Mouse (Mus musculus): Measurements from ENCODE around the gene Zfp367.

Zfp367 gene

GRCm38 (mm10) chr13:64091006-64091405, 62.0 kb downstream of the Zfp367 start:
- DNase-seq (ENCODE audit: low spot score in 2 of 2), result no peak

- DNase-seq (ENCODE audit: low spot score in 2 of 2), result no peak
Observed at GRCm38 (mm10) chr13:64090278-64090677, 62.7 kb downstream of the Zfp367 start.

GRCm38 (mm10) chr13:64089130-64089529, 63.9 kb downstream of the Zfp367 start, which contains the start of gene Hsd17b3:
Hsd17b3 (minus strand) TSS chr13:64089230.
- no peak for DNase-seq (ENCODE audit: low spot score in 2 of 2)

- no peak for DNase-seq (ENCODE audit: low spot score in 2 of 2)
Observed at GRCm38 (mm10) chr13:64088057-64088456, 64.9 kb downstream of the Zfp367 start.

- no peak for DNase-seq (ENCODE audit: low spot score in 2 of 2)
Observed at GRCm38 (mm10) chr13:64086036-64086435, 67.0 kb downstream of the Zfp367 start.

- no peak for DNase-seq (ENCODE audit: low spot score in 2 of 2)
Observed at GRCm38 (mm10) chr13:64083331-64083730, 69.7 kb downstream of the Zfp367 start.
